Mouse (Mus musculus) embryonic facial prominence, embryonic 15.5 days (tissue): ENCODE measurements around the gene Fli1. TPM values are rescaled to one million over a fixed set of nuclear protein-coding genes. Genes with fewer than 3 reads are reported as not detected.

ENCODE experiments used
- ATAC-seq: fragments of 200-750 bp; cut with Nextera tagmentation; 2 replicates; pipeline ENCODE4 v1.8.0; 2017; ENCODE audit warnings: low read depth, moderate TSS enrichment; ENCODE audit not compliant: insufficient number of reproducible peaks, low FRiP score, low TSS enrichment
- H3K27ac ChIP-seq: fragments of 300-500 bp; sonication (generic); replicated peaks from 2 replicates; pipeline ENCODE4 v1.5.1; 2015; ENCODE audit warnings: mild to moderate bottlenecking, inconsistent platforms
- H3K27me3 ChIP-seq: fragments of 300-500 bp; sonication (generic); 2 replicates; pipeline ENCODE4 v1.6.1; 2015; ENCODE audit warnings: inconsistent platforms
- H3K36me3 ChIP-seq: fragments of 300-500 bp; sonication (generic); 2 replicates; pipeline ENCODE4 v1.6.1; 2015; ENCODE audit warnings: mild to moderate bottlenecking, inconsistent platforms
- H3K4me1 ChIP-seq: fragments of 300-500 bp; sonication (generic); 2 replicates; pipeline ENCODE4 v1.6.1; 2015; ENCODE audit warnings: inconsistent platforms
- H3K4me2 ChIP-seq: fragments of 300-500 bp; sonication (generic); replicated peaks from 2 replicates; pipeline ENCODE4 v1.6.1; 2015; ENCODE audit warnings: mild to moderate bottlenecking, inconsistent platforms
- H3K4me3 ChIP-seq: fragments of 300-500 bp; sonication (generic); replicated peaks from 2 replicates; pipeline ENCODE4 v1.5.1; 2015; ENCODE audit warnings: mild to moderate bottlenecking, inconsistent platforms
- H3K9ac ChIP-seq: fragments of 300-500 bp; sonication (generic); 2 replicates; pipeline ENCODE4 v1.6.1; 2015; ENCODE audit warnings: inconsistent platforms
- H3K9me3 ChIP-seq: fragments of 300-500 bp; sonication (generic); replicated peaks from 2 replicates; pipeline ENCODE4 v1.6.1; 2016; ENCODE audit warnings: inconsistent platforms
- WGBS: fragments of 180-500 bp; shearing (Covaris S2); methylation state at CpG from one replicate; pipeline ENCODE4 v1.1.7; 2015; 5-methylcytosine and 5-hydroxymethylcytosine counted together
- polyA plus RNA-seq: library from polyadenylated mRNA; unstranded; fragments of >200 nt; fragmentation: Nextera tagmentation; extraction: Ambion mirVana; gene quantifications from 2 replicates; pipeline ENCODE4 v1.2.1, GENCODE M21; 2015

Gene Fli1
- polyA plus RNA-seq, 1 experiment from 2014 or later = 18.2 TPM

DNA sequence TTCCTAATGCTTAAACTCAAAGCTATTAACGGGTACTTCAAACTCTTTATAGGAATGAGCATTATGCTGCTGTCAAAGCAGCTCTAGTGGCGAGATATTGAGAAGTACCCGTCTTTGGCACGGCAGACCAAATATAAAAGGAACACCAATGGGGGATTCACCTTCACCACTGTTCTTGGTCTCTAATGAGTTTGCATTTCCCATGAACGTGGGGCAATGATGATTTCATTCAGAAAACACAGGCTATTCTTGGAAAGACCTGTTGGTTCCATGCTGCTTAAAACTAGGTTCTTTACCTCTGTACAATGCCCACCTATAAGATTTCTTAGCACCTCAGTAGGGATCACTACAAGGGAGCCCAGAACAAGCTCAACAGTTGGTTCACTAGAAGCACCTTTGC lies 62.2 kb downstream of the Fli1 start:
- no peak for ATAC-seq
- Histone ChIP-seq H3K4me2 (no peak overlapping the region), H3K27me3 (no peaks in the 10 kb centered on the region), H3K27ac (no peak overlapping the region), H3K9me3 (no peaks in the 10 kb centered on the region), H3K9ac (no peak overlapping the region), H3K4me3 (no peak overlapping the region), H3K4me1 (0 out of 2 replicates have a peak, but pooled peaks cover 12% of the 10 kb centered on the region), H3K36me3 (no peaks in the 10 kb centered on the region)
- WGBS = 86% methylated on average over 5 of the region's 5 CpGs

DNA sequence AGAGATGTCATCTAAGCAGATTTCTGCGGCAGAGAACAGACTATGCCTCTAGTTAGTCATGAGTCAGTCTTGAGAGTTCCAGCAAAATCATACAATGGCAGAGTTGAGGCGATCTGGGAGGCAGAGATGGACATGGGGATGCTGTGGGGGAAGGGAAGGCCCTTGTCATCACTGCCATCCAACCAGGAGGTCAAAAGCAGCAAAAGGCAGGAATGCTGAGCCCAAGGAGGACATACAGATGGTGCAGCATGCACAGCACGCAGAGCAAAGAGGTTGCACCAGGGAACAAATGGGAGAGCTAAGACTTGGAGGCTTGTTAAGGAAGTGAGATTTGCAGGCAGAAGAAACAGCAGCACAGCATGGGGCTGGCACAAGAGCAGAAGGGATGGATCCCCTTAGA lies 63.9 kb downstream of the Fli1 start:
- 58% methylated on average over 3 of the region's 3 CpGs for WGBS
- H3K4me2 ChIP-seq = no peak overlapping the region
- H3K9ac ChIP-seq = no peak overlapping the region

DNA sequence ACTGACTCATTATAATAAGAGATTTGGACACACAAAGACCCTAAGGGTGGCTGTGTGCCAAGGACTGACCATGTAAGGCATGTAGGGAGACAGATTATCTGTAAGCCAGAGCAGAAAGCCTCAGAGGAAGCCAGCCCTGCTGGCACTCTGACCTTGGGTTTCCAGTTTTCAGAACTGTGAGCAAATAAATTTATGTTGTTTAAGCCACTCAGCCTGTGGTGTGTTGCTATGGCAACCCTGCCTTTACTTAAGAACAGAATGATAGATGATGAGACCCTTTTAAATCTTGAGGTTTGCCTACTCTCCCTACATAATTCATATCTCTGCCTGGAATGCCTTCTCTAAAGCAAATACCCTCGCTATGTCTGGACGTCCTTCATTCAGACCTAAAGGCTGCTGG lies 64.6 kb downstream of the Fli1 start:
- H3K9ac ChIP-seq = no peak overlapping the region
- H3K27me3 ChIP-seq = no peaks in the 10 kb centered on the region
- no peak for ATAC-seq
- H3K27ac ChIP-seq = no peak overlapping the region
- no peak overlapping the region for H3K4me3 ChIP-seq
- no peak overlapping the region for H3K4me2 ChIP-seq
- 60% methylated on average over 2 of the region's 2 CpGs for WGBS
- H3K4me1 ChIP-seq = 0 out of 2 replicates have a peak, but pooled peaks cover 12% of the 10 kb centered on the region
- H3K9me3 ChIP-seq = no peaks in the 10 kb centered on the region
- no peaks in the 10 kb centered on the region for H3K36me3 ChIP-seq

More for the DNA sequence above, 63.9 kb downstream of the Fli1 start:
- no peak overlapping the region for H3K4me3 ChIP-seq
- H3K9me3 ChIP-seq = no peaks in the 10 kb centered on the region
- no peak overlapping the region for H3K27ac ChIP-seq
- H3K4me1 ChIP-seq = 0 out of 2 replicates have a peak, but pooled peaks cover 12% of the 10 kb centered on the region
- H3K36me3 ChIP-seq = no peaks in the 10 kb centered on the region
- no peaks in the 10 kb centered on the region for H3K27me3 ChIP-seq
- ATAC-seq = no peak

DNA sequence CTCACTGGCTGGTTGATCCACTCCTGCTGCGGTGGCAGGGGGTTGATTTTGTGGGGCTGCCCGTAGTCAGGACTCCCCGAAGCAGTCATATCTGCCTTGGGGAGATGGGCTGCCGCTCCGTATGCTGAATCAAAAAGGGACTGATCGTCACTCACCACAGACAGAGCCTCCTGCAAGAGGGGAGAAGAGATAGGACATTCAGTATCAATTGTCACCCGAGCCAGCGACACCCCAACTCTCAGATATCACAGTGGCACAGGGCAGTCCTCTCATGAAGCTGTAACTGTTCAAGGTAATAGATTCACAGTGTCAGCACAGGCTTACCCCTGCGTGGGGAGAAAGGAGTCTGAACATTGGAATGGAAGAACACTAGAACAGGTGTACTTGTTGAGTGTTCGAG lies 66.1 kb downstream of the Fli1 start:
- Histone ChIP-seq H3K36me3 (no peaks in the 10 kb centered on the region), H3K27me3 (no peaks in the 10 kb centered on the region), H3K4me2 (no peak overlapping the region), H3K4me1 (0 out of 2 replicates have a peak, but pooled peaks cover 12% of the 10 kb centered on the region), H3K9me3 (no peaks in the 10 kb centered on the region), H3K27ac (no peak overlapping the region), H3K9ac (no peak overlapping the region), H3K4me3 (no peak overlapping the region)
- 91% methylated on average over 10 of the region's 10 CpGs for WGBS
- no peak for ATAC-seq

DNA sequence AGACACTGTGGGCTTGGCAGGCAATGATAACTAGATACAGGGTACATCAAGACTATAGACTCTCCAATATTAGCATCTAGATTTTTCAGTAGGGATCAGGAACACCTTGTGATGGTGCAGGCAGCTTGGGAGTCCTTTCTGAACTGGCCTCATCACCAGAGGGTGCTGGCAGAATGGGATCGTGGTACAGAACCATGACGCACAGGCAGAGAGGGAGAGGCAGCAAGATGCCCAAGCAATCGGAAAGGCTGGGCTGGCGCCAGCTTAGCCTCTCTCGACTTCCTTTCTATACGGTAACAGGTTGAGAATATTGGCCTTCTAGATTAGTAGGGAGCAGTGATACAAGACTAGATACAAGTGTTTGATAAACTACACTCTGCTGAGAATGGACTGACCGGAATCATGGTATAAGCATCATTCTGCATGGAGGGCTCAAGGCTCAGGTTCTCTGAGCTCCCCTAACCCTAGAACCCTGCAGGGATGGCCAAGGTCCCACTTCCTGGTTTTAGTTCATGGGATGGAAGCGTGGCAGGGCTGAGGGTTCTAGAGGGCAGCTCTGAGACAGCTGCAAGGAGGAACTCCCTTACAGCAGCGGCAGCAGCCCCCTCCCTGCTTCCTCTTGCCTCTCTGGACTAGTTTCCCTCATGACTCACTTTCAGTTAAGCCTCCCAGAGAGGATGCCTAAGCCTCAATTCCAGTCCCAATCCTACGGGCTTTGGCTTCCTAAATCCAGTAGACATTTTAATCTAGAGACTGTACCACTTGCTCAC lies 67.9 kb downstream of the Fli1 start:
- Histone ChIP-seq H3K27me3 (no peaks in the 10 kb centered on the region), H3K27ac (no peak overlapping the region), H3K4me3 (no peak overlapping the region), H3K4me2 (no peak overlapping the region), H3K9ac (no peak overlapping the region), H3K9me3 (no peaks in the 10 kb centered on the region), H3K36me3 (no peaks in the 10 kb centered on the region), H3K4me1 (0 out of 2 replicates have a peak, but pooled peaks cover 19% of the 10 kb centered on the region)
- WGBS = 86% methylated on average over 10 of the region's 10 CpGs
- no peak for ATAC-seq

DNA sequence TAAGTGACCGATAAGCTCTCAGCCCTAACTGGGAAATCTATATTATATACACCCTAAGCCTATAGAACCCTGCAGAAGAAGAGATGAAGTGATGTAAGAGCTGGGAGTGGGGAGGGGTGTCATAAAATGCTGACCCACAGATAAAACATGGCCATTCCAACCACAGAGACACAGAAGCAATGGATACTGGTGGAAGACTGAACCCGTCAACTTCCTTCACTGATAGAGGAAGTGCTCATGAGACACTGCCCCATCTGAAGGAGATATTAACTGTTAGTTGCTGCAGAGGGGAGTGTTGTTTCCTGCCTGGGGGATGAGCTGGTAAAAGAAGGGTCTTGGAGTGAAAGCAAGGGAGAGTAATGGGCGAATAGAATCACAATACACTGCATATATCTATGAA lies 70.3 kb downstream of the Fli1 start:
- Histone ChIP-seq H3K4me2 (no peak overlapping the region), H3K4me1 (peaks cover 18% of the 10 kb centered on the region), H3K27ac (no peak overlapping the region), H3K9ac (no peak overlapping the region), H3K27me3 (no peaks in the 10 kb centered on the region), H3K4me3 (no peak overlapping the region), H3K9me3 (no peaks in the 10 kb centered on the region), H3K36me3 (no peaks in the 10 kb centered on the region)
- 89% methylated on average over 3 of the region's 3 CpGs for WGBS
- ATAC-seq = no peak

DNA sequence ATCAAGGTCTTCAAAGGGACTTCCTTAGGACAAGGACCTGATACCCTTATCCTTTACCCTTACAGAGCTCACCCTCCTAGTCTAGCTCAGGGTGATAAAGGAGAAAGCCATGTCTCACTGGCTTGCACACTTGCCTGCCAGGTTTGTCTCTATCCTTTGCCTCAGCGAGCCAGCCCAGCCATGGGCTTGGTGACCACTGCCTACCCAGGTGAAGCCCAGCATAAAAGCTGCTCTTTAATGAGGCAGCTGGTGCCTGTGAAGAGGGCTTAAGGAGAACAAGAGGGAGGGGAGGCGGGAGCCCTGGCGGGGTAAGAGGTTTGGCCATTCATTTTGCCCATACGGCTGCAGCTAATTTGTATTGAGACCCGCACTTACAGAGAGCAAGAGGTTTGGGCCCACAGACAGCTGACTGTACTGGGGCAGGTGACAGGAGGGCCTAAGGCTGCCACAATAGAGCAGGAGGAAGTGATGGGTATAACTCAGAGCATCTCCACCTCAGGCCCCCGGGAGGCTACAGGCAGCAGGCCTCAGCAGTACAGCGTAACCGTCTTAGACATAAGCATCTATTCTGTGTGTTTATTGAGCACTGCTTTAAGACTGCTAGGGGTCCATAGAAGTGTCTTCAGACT lies 73.4 kb downstream of the Fli1 start:
- no peaks in the 10 kb centered on the region for H3K9me3 ChIP-seq
- WGBS = 79% methylated on average over 8 of the region's 8 CpGs
- H3K4me1 ChIP-seq = peaks cover 28% of the 10 kb centered on the region
- H3K27me3 ChIP-seq = no peaks in the 10 kb centered on the region
- H3K27ac ChIP-seq = no peak overlapping the region
- H3K4me2 ChIP-seq = no peak overlapping the region
- no peaks in the 10 kb centered on the region for H3K36me3 ChIP-seq
- no peak for ATAC-seq
- H3K4me3 ChIP-seq = no peak overlapping the region
- no peak overlapping the region for H3K9ac ChIP-seq

DNA sequence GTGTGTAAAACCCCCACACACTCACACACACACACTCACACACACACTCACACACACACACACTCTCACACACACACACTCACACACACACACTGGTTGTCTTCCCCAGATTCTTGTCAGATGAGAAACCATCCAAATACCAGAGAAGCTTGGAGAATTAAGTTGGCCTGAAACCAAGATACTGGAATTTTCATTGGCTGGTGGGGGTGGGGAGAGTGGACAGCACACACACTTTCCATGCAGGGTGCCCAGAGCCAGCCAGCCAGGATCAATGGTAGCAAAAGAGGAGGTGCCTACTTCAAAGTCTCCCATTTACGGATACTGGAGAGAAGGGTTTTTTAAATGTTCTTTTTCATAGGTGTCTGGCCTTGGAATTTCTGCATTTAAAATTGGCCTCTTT lies 74.3 kb downstream of the Fli1 start:
- ATAC-seq = no peak
- no peaks in the 10 kb centered on the region for H3K27me3 ChIP-seq
- H3K4me3 ChIP-seq = no peak overlapping the region
- H3K9ac ChIP-seq = no peak overlapping the region
- 68% methylated on average over 1 of the region's 1 CpGs for WGBS
- H3K4me2 ChIP-seq = no peak overlapping the region
- no peaks in the 10 kb centered on the region for H3K36me3 ChIP-seq
- peaks cover 28% of the 10 kb centered on the region for H3K4me1 ChIP-seq
- no peaks in the 10 kb centered on the region for H3K9me3 ChIP-seq
- no peak overlapping the region for H3K27ac ChIP-seq

DNA sequence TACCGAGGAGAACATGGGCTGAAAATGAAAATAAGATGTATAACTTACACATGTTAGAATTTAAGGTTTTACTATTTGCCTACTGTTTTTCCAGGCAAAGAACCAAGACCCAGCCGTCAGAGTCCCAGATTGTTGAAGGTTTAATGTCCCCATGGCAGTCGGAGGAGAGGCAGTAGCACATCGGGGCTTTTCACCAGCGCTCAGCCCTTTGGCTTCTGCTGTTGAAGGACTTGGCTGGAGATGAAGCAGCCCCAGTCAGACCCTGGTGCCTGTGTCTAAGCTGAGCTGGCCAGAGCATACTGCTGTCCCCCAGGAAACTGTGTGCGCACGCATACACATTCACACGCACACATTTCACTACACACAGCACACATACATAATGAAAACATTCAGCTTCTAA lies 75.2 kb downstream of the Fli1 start:
- ATAC-seq = no peak
- no peak overlapping the region for H3K9ac ChIP-seq
- no peaks in the 10 kb centered on the region for H3K36me3 ChIP-seq
- 45% methylated on average over 8 of the region's 8 CpGs for WGBS
- no peak overlapping the region for H3K4me3 ChIP-seq
- no peak overlapping the region for H3K4me2 ChIP-seq
- no peaks in the 10 kb centered on the region for H3K27me3 ChIP-seq
- peak overlapping the region; percentile 69 for H3K27ac ChIP-seq
- H3K4me1 ChIP-seq = peaks cover 28% of the 10 kb centered on the region
- H3K9me3 ChIP-seq = no peaks in the 10 kb centered on the region

DNA sequence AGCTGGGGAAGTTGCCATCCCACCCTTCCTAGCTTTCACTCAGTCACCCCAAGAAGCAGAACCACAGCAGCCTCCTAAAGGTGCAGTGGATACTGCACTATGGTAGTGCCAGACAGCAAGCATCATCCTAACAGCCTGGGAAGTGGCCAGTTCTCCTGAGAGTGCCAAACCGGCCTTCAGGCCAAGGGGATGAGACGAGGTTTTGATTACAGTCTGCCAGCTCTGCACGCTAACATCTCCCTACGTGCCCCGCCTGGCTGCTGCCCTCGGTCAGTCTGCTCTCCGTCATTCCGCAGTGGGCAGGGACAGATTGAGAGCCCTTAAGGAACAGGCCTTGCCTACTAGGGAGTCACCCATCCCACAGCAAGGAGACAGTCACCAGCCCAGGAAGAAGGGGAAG lies 75.8 kb downstream of the Fli1 start:
- H3K4me2 ChIP-seq = no peak overlapping the region
- peaks cover 28% of the 10 kb centered on the region for H3K4me1 ChIP-seq
- no peak overlapping the region for H3K9ac ChIP-seq
- WGBS = 37% methylated on average over 8 of the region's 8 CpGs
- no peaks in the 10 kb centered on the region for H3K9me3 ChIP-seq
- ATAC-seq = no peak
- H3K36me3 ChIP-seq = no peaks in the 10 kb centered on the region
- H3K27ac ChIP-seq = peak overlapping the region; percentile 36
- no peaks in the 10 kb centered on the region for H3K27me3 ChIP-seq
- no peak overlapping the region for H3K4me3 ChIP-seq

DNA sequence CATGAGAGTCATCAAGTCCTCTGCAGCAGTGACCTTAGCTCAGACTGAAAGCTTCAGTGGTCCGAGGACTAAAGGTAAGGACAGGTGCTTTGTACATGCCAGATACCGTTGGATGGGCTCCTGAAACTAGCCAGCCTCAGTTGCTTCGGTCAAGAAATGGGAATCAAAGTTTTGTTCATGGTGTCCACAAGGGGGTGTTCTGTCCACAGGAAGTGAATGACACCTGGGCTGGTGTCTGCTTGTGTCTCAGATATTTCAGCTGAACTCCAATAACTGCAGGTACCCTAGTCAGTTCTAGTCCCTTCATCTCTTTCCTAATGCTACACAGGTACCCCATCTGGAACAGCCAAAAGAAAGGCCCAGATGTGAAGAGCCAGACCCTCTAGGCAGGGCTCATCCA lies 86.0 kb downstream of the Fli1 start:
- ATAC-seq = no peak
- Histone ChIP-seq H3K27ac (no peak overlapping the region), H3K27me3 (no peaks in the 10 kb centered on the region), H3K9ac (no peak overlapping the region), H3K4me1 (peaks cover 13% of the 10 kb centered on the region; the same call in 1 of the 2 replicates), H3K9me3 (no peaks in the 10 kb centered on the region), H3K36me3 (no peaks in the 10 kb centered on the region), H3K4me3 (no peak overlapping the region), H3K4me2 (no peak overlapping the region)
- WGBS = 81% methylated on average over 3 of the region's 3 CpGs
